Mouse (Mus musculus): ENCODE results near the gene Fhl4.
A peak's percentile ranks its signal among the peaks of the same experiment; 100 is the strongest.

Fhl4 gene

GRCm38 (mm10) chr10:85102247-85103084 lies at the start of gene Fhl4, which contains the start of gene Tmem263:
Gene Fhl4, minus strand, starts transcription at chr10:85102495.
Gene Tmem263, plus strand, starts transcription at chr10:85102627.
- DNase-seq (ENCODE audit: low spot score) = peak; percentile 40

GRCm38 (mm10) chr10:85149226-85149625 lies 46.9 kb upstream of the Fhl4 start:
- DNase-seq (ENCODE audit: low spot score) = no peak

GRCm38 (mm10) chr10:85146282-85146681 lies 44.0 kb upstream of the Fhl4 start:
- DNase-seq (ENCODE audit: low spot score) = no peak

- no peak for DNase-seq (ENCODE audit: low spot score)
These were observed 39.2 kb upstream of the Fhl4 start for GRCm38 (mm10) chr10:85141465-85141864.

- no peak for DNase-seq (ENCODE audit: low spot score)
These were observed 34.3 kb upstream of the Fhl4 start for GRCm38 (mm10) chr10:85136573-85136972.

GRCm38 (mm10) chr10:85128453-85128852 lies 26.2 kb upstream of the Fhl4 start:
- no peak for DNase-seq (ENCODE audit: low spot score)

- DNase-seq (ENCODE audit: low spot score) = peak; percentile 57
These were observed 25.3 kb upstream of the Fhl4 start, which contains the start of gene Mterf2 for GRCm38 (mm10) chr10:85127395-85128287. Gene Mterf2, minus strand, starts transcription at chr10:85128027.

- no peak for DNase-seq (ENCODE audit: low spot score)
These were observed 22.9 kb upstream of the Fhl4 start for GRCm38 (mm10) chr10:85125184-85125583.

GRCm38 (mm10) chr10:85114409-85114808 lies 12.1 kb upstream of the Fhl4 start:
- DNase-seq (ENCODE audit: low spot score) = no peak

GRCm38 (mm10) chr10:85103085-85103885 lies 990 bp upstream of the Fhl4 start:
- DNase-seq (ENCODE audit: low spot score) = no peak

GRCm38 (mm10) chr10:85101841-85102240 lies 454 bp downstream of the Fhl4 start:
- DNase-seq (ENCODE audit: low spot score) = no peak

- no peak for DNase-seq (ENCODE audit: low spot score)
These were observed 30.6 kb downstream of the Fhl4 start for GRCm38 (mm10) chr10:85071605-85072152.

- DNase-seq (ENCODE audit: low spot score) = no peak
These were observed 47.4 kb downstream of the Fhl4 start for GRCm38 (mm10) chr10:85054876-85055275.

GRCm38 (mm10) chr10:85052451-85052850 lies 49.8 kb downstream of the Fhl4 start:
- DNase-seq (ENCODE audit: low spot score) = no peak

GRCm38 (mm10) chr10:85050668-85051208 lies 51.6 kb downstream of the Fhl4 start:
- no peak for DNase-seq (ENCODE audit: low spot score)

- no peak for DNase-seq (ENCODE audit: low spot score)
These were observed 54.3 kb downstream of the Fhl4 start for GRCm38 (mm10) chr10:85048008-85048407.

- DNase-seq (ENCODE audit: low spot score) = no peak
These were observed 55.7 kb downstream of the Fhl4 start for GRCm38 (mm10) chr10:85046585-85046984.
